Mouse (Mus musculus) adrenal gland, adult (tissue): ENCODE data around the gene Mkrn1.
"Not testable (repeated sequence)": the region's sequence is repeated elsewhere in the genome, so short reads cannot be mapped to it uniquely, and the experiment has no call there.

Experiments
- DNase-seq, 2 experiments: peaks; one replicate each; pipeline ENCODE4 v3.0.0; 2022 to 2023; ENCODE audit warnings: low spot score in 1 of 2; ENCODE audit not compliant: inconsistent age in 2 of 2

Gene Mkrn1

GRCm38 (mm10) chr6:39381125-39381880, 39.0 kb downstream of the Mkrn1 start, which contains the start of gene Rab19:
TSS of gene Rab19 (plus strand) at chr6:39381175.
- DNase-seq = peak; percentile 50 to 83

GRCm38 (mm10) chr6:39380276-39380675, 40.0 kb downstream of the Mkrn1 start:
- DNase-seq = no peak

- DNase-seq = no peak
Measured at GRCm38 (mm10) chr6:39379749-39380148, 40.5 kb downstream of the Mkrn1 start.

- DNase-seq = no peak
Measured at GRCm38 (mm10) chr6:39379224-39379623, 41.0 kb downstream of the Mkrn1 start.

- DNase-seq = not testable (repeated sequence)
Measured at GRCm38 (mm10) chr6:39378161-39378835, 42.0 kb downstream of the Mkrn1 start.

- DNase-seq = peak; percentile 86 to 94
Measured at GRCm38 (mm10) chr6:39377311-39377827, 42.9 kb downstream of the Mkrn1 start, which contains the start of gene Slc37a3. TSS of gene Slc37a3 (minus strand) at chr6:39377675.

- peak in 1 of 2 experiments; percentile 53 for DNase-seq
Measured at GRCm38 (mm10) chr6:39376775-39377174, 43.5 kb downstream of the Mkrn1 start.

- no peak for DNase-seq
Measured at GRCm38 (mm10) chr6:39373301-39373955, 46.8 kb downstream of the Mkrn1 start.

- peak; percentile 13 to 45 for DNase-seq
Measured at GRCm38 (mm10) chr6:39372727-39373126, 47.5 kb downstream of the Mkrn1 start.

GRCm38 (mm10) chr6:39372042-39372441, 48.2 kb downstream of the Mkrn1 start:
- DNase-seq = no peak

- no peak for DNase-seq
Measured at GRCm38 (mm10) chr6:39369631-39370030, 50.6 kb downstream of the Mkrn1 start.

GRCm38 (mm10) chr6:39362684-39363083, 57.6 kb downstream of the Mkrn1 start:
- no peak for DNase-seq

- DNase-seq = not testable (repeated sequence)
Measured at GRCm38 (mm10) chr6:39359207-39359606, 61.1 kb downstream of the Mkrn1 start.

- no peak for DNase-seq
Measured at GRCm38 (mm10) chr6:39348946-39349345, 71.3 kb downstream of the Mkrn1 start.

GRCm38 (mm10) chr6:39347880-39348814, 72.1 kb downstream of the Mkrn1 start:
- DNase-seq = peak in 1 of 2 experiments; percentile 19
